Mouse (Mus musculus): ENCODE measurements around the gene Eya3. TPM values are rescaled to one million over a fixed set of nuclear protein-coding genes. Genes with fewer than 3 reads are reported as not detected.
A peak's percentile ranks its signal among the peaks of the same experiment; 100 is the strongest.
"Not testable (repeated sequence)": the region's sequence is repeated elsewhere in the genome, so short reads cannot be mapped to it uniquely, and the experiment has no call there.

Eya3 gene
- polyA plus RNA-seq (2016; fragmentation: Nextera tagmentation; extraction: Ambion mirVana) = 25.5 and 28.4 TPM in 2 replicates

- peak within 1 kb of the TSS; percentile 88 for H3K4me3 ChIP-seq (replicated peaks)
- peak; percentile 99 for ATAC-seq (ENCODE audit: low FRiP score)
- H3K9me3 ChIP-seq = no peaks in the 10 kb centered on the region
- WGBS = under 1% methylated on average over 41 of the region's 41 CpGs
- peaks cover 13% of the 10 kb centered on the region for H3K36me3 ChIP-seq (replicated peaks)
- H3K9ac ChIP-seq = peak within 1 kb of the TSS; percentile 95
- peak within 1 kb of the TSS; percentile 88 for H3K27ac ChIP-seq
- peaks cover 13% of the 10 kb centered on the region for H3K4me1 ChIP-seq
- peak within 1 kb of the TSS; percentile 92 for H3K4me2 ChIP-seq
- no peaks in the 10 kb centered on the region for H3K27me3 ChIP-seq
Measured at GRCm38 (mm10) chr4:132638461-132639190, at the start of gene Eya3. TSS of gene Eya3 (plus strand) at chr4:132638987.

- no peak for ATAC-seq (ENCODE audit: low FRiP score)
- H3K27ac ChIP-seq = no peak overlapping the region
- no peaks in the 10 kb centered on the region for H3K9me3 ChIP-seq
- no peaks in the 10 kb centered on the region for H3K27me3 ChIP-seq
- no peaks in the 10 kb centered on the region for H3K36me3 ChIP-seq (replicated peaks)
- no peak overlapping the region for H3K9ac ChIP-seq
- WGBS = 86% methylated on average over 10 of the region's 10 CpGs
- H3K4me1 ChIP-seq = no peaks in the 10 kb centered on the region
- H3K4me3 ChIP-seq (replicated peaks) = no peak overlapping the region
- H3K4me2 ChIP-seq = no peak overlapping the region
Measured at GRCm38 (mm10) chr4:132590642-132591041, 48.1 kb upstream of the Eya3 start.

GRCm38 (mm10) chr4:132592958-132593357, 45.8 kb upstream of the Eya3 start:
- Histone ChIP-seq H3K4me3 (replicated peaks) (no peak overlapping the region), H3K27ac (no peak overlapping the region), H3K4me2 (no peak overlapping the region), H3K9ac (no peak overlapping the region), H3K27me3 (no peaks in the 10 kb centered on the region), H3K4me1 (no peaks in the 10 kb centered on the region), H3K36me3 (replicated peaks) (no peaks in the 10 kb centered on the region), H3K9me3 (no peaks in the 10 kb centered on the region)
- WGBS = 94% methylated on average over 9 of the region's 9 CpGs
- ATAC-seq (ENCODE audit: low FRiP score) = no peak

GRCm38 (mm10) chr4:132594191-132594590, 44.6 kb upstream of the Eya3 start:
- H3K27me3 ChIP-seq = no peaks in the 10 kb centered on the region
- no peak for ATAC-seq (ENCODE audit: low FRiP score)
- no peak overlapping the region for H3K27ac ChIP-seq
- WGBS = 52% methylated on average over 4 of the region's 4 CpGs
- no peaks in the 10 kb centered on the region for H3K9me3 ChIP-seq
- no peaks in the 10 kb centered on the region for H3K36me3 ChIP-seq (replicated peaks)
- no peaks in the 10 kb centered on the region for H3K4me1 ChIP-seq
- H3K9ac ChIP-seq = no peak overlapping the region
- H3K4me3 ChIP-seq (replicated peaks) = no peak overlapping the region
- H3K4me2 ChIP-seq = no peak overlapping the region

- no peak overlapping the region for H3K27ac ChIP-seq
- H3K9ac ChIP-seq = no peak overlapping the region
- no peaks in the 10 kb centered on the region for H3K36me3 ChIP-seq (replicated peaks)
- H3K4me1 ChIP-seq = no peaks in the 10 kb centered on the region
- ATAC-seq (ENCODE audit: low FRiP score) = no peak
- no peaks in the 10 kb centered on the region for H3K9me3 ChIP-seq
- no peaks in the 10 kb centered on the region for H3K27me3 ChIP-seq
- WGBS = 82% methylated on average over 2 of the region's 2 CpGs
- no peak overlapping the region for H3K4me3 ChIP-seq (replicated peaks)
- H3K4me2 ChIP-seq = no peak overlapping the region
Measured at GRCm38 (mm10) chr4:132598861-132599260, 39.9 kb upstream of the Eya3 start.

GRCm38 (mm10) chr4:132599764-132600163, 39.0 kb upstream of the Eya3 start:
- Histone ChIP-seq H3K4me2 (no peak overlapping the region), H3K36me3 (replicated peaks) (no peaks in the 10 kb centered on the region), H3K4me3 (replicated peaks) (no peak overlapping the region), H3K9me3 (no peaks in the 10 kb centered on the region), H3K27me3 (no peaks in the 10 kb centered on the region), H3K27ac (no peak overlapping the region), H3K9ac (no peak overlapping the region), H3K4me1 (no peaks in the 10 kb centered on the region)
- ATAC-seq (ENCODE audit: low FRiP score) = no peak
- 85% methylated on average over 3 of the region's 3 CpGs for WGBS

GRCm38 (mm10) chr4:132600465-132600864, 38.3 kb upstream of the Eya3 start:
- Histone ChIP-seq H3K36me3 (replicated peaks) (no peaks in the 10 kb centered on the region), H3K9ac (no peak overlapping the region), H3K4me2 (no peak overlapping the region), H3K4me1 (no peaks in the 10 kb centered on the region), H3K27me3 (no peaks in the 10 kb centered on the region), H3K27ac (no peak overlapping the region), H3K9me3 (no peaks in the 10 kb centered on the region), H3K4me3 (replicated peaks) (no peak overlapping the region)
- 86% methylated on average over 6 of the region's 6 CpGs for WGBS
- no peak for ATAC-seq (ENCODE audit: low FRiP score)

- 91% methylated on average over 4 of the region's 5 CpGs for WGBS
- not testable (repeated sequence) for H3K27me3 ChIP-seq
Measured at GRCm38 (mm10) chr4:132601242-132601641, 37.5 kb upstream of the Eya3 start.

GRCm38 (mm10) chr4:132603468-132603867, 35.3 kb upstream of the Eya3 start:
- Histone ChIP-seq H3K4me3 (replicated peaks) (no peak overlapping the region), H3K4me1 (no peaks in the 10 kb centered on the region), H3K36me3 (replicated peaks) (no peaks in the 10 kb centered on the region), H3K9ac (no peak overlapping the region), H3K4me2 (no peak overlapping the region), H3K27me3 (no peaks in the 10 kb centered on the region), H3K27ac (no peak overlapping the region), H3K9me3 (no peaks in the 10 kb centered on the region)
- 80% methylated on average over 4 of the region's 4 CpGs for WGBS
- no peak for ATAC-seq (ENCODE audit: low FRiP score)

More at GRCm38 (mm10) chr4:132601242-132601641, 37.5 kb upstream of the Eya3 start:
- ATAC-seq (ENCODE audit: low FRiP score); H3K9me3 ChIP-seq; H3K27ac ChIP-seq; H3K4me2 ChIP-seq; H3K4me1 ChIP-seq; H3K4me3 ChIP-seq (replicated peaks); H3K36me3 ChIP-seq (replicated peaks); H3K9ac ChIP-seq: not testable (repeated sequence)

- Histone ChIP-seq H3K27me3 (no peaks in the 10 kb centered on the region), H3K36me3 (replicated peaks) (no peaks in the 10 kb centered on the region), H3K4me2 (no peak overlapping the region), H3K9me3 (no peaks in the 10 kb centered on the region), H3K27ac (no peak overlapping the region), H3K9ac (no peak overlapping the region), H3K4me3 (replicated peaks) (no peak overlapping the region), H3K4me1 (no peaks in the 10 kb centered on the region)
- ATAC-seq (ENCODE audit: low FRiP score) = no peak
- 78% methylated on average over 5 of the region's 5 CpGs for WGBS
Measured at GRCm38 (mm10) chr4:132605816-132606215, 33.0 kb upstream of the Eya3 start.

- Histone ChIP-seq H3K27me3 (no peaks in the 10 kb centered on the region), H3K9ac (no peak overlapping the region), H3K4me2 (no peak overlapping the region), H3K4me1 (no peaks in the 10 kb centered on the region), H3K36me3 (replicated peaks) (no peaks in the 10 kb centered on the region), H3K9me3 (no peaks in the 10 kb centered on the region), H3K4me3 (replicated peaks) (no peak overlapping the region), H3K27ac (no peak overlapping the region)
- 63% methylated on average over 4 of the region's 4 CpGs for WGBS
- ATAC-seq (ENCODE audit: low FRiP score) = no peak
Measured at GRCm38 (mm10) chr4:132608147-132608546, 30.6 kb upstream of the Eya3 start.

GRCm38 (mm10) chr4:132610301-132610984, 28.3 kb upstream of the Eya3 start:
- H3K4me3 ChIP-seq (replicated peaks) = no peak overlapping the region
- ATAC-seq (ENCODE audit: low FRiP score) = no peak
- H3K9ac ChIP-seq = no peak overlapping the region
- H3K27me3 ChIP-seq = no peaks in the 10 kb centered on the region
- no peaks in the 10 kb centered on the region for H3K4me1 ChIP-seq
- no peak overlapping the region for H3K4me2 ChIP-seq
- 83% methylated on average over 3 of the region's 3 CpGs for WGBS
- H3K36me3 ChIP-seq (replicated peaks) = no peaks in the 10 kb centered on the region
- 0 out of 2 replicates have a peak, but pooled peaks cover 10% of the 10 kb centered on the region for H3K9me3 ChIP-seq
- no peak overlapping the region for H3K27ac ChIP-seq

GRCm38 (mm10) chr4:132611320-132611719, 27.5 kb upstream of the Eya3 start:
- WGBS = 88% methylated on average over 8 of the region's 8 CpGs
- H3K4me2 ChIP-seq = no peak overlapping the region
- ATAC-seq (ENCODE audit: low FRiP score) = no peak
- H3K27me3 ChIP-seq = no peaks in the 10 kb centered on the region
- no peak overlapping the region for H3K9ac ChIP-seq
- 0 out of 2 replicates have a peak, but pooled peaks cover 11% of the 10 kb centered on the region for H3K9me3 ChIP-seq
- H3K27ac ChIP-seq = no peak overlapping the region
- H3K4me3 ChIP-seq (replicated peaks) = no peak overlapping the region
- H3K4me1 ChIP-seq = no peaks in the 10 kb centered on the region
- H3K36me3 ChIP-seq (replicated peaks) = no peaks in the 10 kb centered on the region

Data from forebrain, embryonic 12.5 days (tissue).